Mouse (Mus musculus) adrenal gland, postnatal 4 days (tissue): ENCODE measurements around the gene Olfr218. TPM values are rescaled to one million over a fixed set of nuclear protein-coding genes. Genes with fewer than 3 reads are reported as not detected.
"Not testable (repeated sequence)": the region's sequence is repeated elsewhere in the genome, so short reads cannot be mapped to it uniquely, and the experiment has no call there.

Experiments used
- DNase-seq, 2 experiments: peaks; one replicate each; pipeline ENCODE4 v3.0.0; 2021 to 2022; ENCODE audit warnings: low spot score in 2 of 2, mixed read lengths in 2 of 2
- long read RNA-seq, 2 experiments: library from polyadenylated mRNA; stranded (forward); transcript quantifications; one replicate each; pipeline ENCODE4 v2.0.0; 2021
- total RNA-seq, 2 experiments: library from RNA; stranded (reverse); gene quantifications; 2 replicates each; pipeline ENCODE4 v1.2.3; 2021

Gene Olfr218
- not detected for total RNA-seq
- long read RNA-seq, experiment 1: 0 reads
- long read RNA-seq, experiment 2: 0 reads

DNA sequence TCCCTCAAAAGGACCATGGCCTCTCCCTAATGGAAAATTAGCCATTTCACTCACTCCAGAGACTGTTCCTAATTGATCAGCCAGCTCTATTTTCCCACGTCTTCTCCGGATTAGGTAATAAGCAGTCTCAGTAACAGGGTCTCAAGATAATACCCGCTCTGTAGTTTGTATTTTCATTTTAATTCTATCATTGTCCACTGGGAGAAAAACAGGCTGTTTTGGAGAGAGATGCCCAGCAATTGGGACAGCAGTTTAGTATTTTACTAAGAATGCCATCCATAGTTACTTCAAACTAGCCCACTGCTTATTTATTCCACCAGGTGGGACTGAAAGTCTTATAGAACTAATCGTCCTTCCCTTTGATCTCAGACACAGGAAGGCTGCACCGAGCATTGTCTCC, at the start of gene Olfr218:
Gene Olfr218 (plus strand): TSS at position 301 of the 400 bp plus-strand sequence.
- no peak for DNase-seq

DNA sequence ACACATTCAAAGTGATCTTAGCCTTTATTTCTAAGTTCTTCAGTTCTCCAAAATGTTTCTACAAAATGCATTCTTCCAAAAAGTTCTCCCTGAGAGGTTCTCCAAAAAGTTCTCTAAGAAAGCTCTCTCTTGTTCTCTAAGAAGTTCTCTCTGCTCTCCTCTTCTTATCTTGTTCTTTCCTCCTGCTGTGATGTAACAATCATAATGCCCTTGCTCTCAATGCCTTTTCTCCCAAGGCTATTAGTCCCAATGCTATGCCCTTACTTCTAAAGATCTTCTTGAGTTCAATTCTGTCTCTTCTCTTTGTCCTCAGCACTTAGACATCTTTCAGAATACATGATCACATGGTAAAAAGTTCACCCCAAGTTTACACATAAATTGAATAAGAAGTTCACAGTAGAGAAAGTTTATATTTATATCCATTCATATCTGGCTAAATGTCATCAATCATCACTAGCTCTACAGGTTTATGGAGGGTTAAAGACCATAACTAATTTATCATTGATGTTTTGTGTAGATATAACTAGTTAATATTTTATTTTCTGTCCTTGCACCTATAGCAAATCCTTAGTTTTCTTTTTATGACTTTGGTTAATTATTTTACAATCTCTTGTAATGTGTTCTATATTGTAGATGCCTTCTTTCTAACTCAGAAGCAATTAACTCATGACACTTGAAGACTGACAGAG, 23.3 kb upstream of the Olfr218 start:
- DNase-seq: no peak

DNA sequence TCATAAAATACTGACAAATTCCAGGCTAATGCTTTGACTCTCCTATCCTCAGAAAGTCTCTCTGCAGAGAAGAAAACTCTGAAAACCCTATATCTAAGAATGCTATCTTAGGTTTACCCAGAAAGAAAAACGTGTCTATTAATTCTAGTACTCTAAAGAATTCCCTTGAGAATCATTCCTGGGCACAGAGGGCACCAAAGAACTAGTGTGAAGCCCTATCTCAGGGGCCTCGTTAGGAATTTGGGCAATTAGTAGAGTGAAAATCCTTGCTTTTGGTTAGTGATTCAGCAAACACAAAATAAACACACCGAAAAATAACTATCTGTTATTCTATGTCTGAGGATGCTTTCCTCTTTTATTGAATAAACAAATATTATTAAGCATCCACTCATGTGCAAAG, 7.1 kb upstream of the Olfr218 start, which contains the start of gene Olfr1406:
Gene Olfr1406 (minus strand): TSS at position 101 of the 400 bp plus-strand sequence.
- DNase-seq: no peak

DNA sequence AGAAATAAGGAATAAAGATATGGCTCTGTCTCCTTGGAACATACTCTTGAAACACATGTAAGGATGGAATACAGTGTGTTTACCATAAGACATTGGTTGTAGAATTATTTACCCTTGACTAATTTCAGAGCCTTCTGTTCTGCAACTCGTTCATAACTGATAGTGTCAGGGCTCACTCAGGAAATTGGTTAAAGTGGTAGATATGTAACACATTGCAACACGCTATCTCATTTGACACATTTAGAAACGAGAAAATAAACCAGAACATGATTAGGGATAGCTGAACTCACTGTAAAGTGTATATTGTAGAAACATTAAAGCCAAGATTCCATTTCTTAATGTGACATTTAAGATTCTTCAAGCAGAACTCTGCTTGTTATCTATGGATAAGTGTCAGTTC, 5.5 kb upstream of the Olfr218 start:
- no peak for DNase-seq

DNA sequence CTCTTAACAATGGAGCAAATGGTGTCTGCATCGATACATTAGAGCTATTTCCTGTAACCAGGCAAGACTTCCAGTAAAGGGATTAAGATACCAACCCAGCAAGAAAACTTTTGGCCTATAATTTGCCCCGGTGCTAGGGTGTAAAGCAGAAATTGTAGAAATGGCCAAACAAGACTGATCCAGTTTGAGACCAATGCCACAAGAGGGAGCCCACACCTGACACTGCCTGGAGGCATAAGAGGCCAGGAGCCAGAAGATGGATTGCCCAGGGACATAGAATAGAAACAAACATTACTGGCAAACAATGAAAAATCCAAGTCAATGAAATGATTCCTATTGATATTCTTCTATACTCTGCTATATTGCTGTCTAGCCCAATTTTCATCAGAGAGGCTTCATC, 1.2 kb upstream of the Olfr218 start:
- no peak for DNase-seq

DNA sequence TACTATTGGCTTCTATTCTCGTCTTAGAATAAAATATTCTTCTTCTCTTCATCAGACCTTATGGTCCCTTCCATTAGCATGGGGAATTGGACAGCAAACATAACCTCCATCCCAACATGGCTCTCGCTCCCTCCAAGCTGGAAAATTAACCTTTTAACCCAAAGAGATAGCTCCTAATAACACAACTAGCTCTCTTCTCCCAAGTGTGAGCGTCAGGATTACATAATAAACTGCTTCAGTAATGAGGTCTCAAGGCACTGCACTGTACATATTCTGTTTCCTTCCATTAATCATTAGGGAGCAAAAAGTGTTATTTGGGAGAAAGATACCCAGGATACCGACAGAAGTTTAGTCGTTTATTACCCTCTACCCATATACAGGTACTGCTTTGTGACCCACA, 14.5 kb downstream of the Olfr218 start, which contains the start of gene Olfr1404:
Gene Olfr1404 (plus strand): TSS at position 301 of the 400 bp plus-strand sequence.
- no peak for DNase-seq

DNA sequence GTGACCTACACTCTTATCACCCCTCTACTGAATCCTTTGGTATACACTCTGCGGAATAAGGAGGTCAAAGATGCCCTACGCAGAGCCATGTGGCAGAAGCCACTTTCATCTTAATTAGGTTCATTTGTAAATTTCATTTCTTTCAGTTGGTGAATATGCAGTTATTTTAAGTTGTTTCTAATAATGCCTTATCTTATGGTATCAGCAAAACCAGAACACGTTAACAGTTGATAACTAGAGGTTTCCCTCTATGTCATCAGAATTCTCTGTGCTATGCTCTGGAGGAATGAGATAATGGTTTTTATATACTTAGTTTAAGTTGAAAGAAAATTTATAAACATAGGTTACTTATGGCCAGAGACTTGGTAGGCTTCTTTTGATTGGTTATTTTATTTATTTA, 18.9 kb downstream of the Olfr218 start:
- no peak for DNase-seq

DNA sequence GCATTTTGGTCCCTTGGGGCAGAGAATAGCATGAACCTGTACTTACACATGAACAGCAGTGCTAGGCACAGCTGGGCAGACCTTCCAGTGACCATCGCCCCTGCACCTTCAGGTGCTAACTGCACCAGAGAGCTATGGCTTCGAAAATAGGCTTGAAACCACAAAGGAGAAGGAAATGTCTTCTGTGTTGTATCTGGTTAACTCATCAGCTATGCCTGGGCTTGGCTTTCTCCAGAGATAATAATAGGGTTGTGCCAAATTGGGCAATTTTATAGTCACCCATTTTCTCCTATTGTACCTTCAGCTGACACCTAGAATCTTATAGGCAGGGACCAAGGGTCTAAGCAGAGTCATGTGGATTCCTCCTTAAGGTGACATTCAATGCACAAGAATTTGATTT, 29.5 kb downstream of the Olfr218 start, which contains the start of gene Fcer1a:
Gene Fcer1a (minus strand): TSS at position 134 of the 400 bp plus-strand sequence.
- DNase-seq: no peak

DNA sequence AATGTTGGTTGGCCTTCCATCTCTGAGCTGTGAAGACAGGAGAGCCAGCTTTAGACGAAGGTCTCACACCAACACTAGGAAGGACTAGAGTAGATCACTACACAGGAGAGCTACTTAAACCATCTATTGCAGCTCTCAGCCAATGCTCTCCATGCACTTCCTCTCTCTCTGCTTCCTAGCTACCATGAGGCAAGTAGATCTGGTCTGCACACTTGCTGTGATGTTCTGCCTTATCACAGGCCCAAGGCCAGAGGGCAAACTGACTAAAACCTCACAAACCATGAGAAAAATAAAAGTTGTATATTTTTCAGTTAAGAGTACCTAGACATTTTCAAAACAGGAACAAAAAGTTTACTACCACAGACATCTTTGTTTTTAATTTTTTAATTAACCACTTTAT, 39.4 kb downstream of the Olfr218 start:
- not testable (repeated sequence) for DNase-seq

DNA sequence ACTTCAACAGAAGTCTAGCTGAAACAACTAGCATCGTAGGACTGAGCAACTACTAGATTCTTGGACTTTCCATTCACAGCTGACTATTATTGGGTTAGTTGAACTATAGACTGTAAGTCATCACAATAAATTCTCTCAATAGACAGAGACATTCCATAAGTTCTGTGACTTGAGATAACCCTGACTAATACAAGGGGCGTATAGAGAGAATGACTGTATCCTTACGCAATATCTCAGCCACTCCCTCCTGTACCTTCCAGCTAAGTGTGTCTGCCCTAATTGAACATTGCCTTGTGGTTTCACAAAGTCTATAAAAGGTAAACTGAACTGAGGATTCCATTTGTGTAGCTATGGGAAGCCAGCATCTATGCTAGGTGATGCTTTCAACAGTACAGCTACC, 52.3 kb downstream of the Olfr218 start:
- DNase-seq: no peak

Other genes with a start within 250 kb of the Olfr218 start
- not detected for gene Olfr16, start 247.4 kb upstream of the Olfr218 start, total RNA-seq
- not detected for gene Olfr1408, start 60.4 kb upstream of the Olfr218 start, total RNA-seq
- not detected for gene Olfr1406, start 7.2 kb upstream of the Olfr218 start, total RNA-seq
- gene Olfr1404, start 14.6 kb downstream of the Olfr218 start, total RNA-seq: not detected
- under 1 TPM; 0.36 to 0.40 TPM for gene Fcer1a, start 29.4 kb downstream of the Olfr218 start, total RNA-seq
- not detected for gene Olfr418, start 68.2 kb downstream of the Olfr218 start, total RNA-seq
- not detected for gene Mptx2, start 80.0 kb downstream of the Olfr218 start, total RNA-seq
- gene Ackr1, start 135.9 kb downstream of the Olfr218 start, total RNA-seq: 1 to 10 TPM; 5.0 to 6.2 TPM
- 1 to 10 TPM; 2.3 to 2.7 TPM for gene Aim2, start 153.1 kb downstream of the Olfr218 start, total RNA-seq
- 10 to 100 TPM; 15.6 to 17.7 TPM for gene Cadm3, start 169.9 kb downstream of the Olfr218 start, total RNA-seq